Mouse (Mus musculus) cerebellum, postnatal 10 days (tissue): ENCODE measurements at regions not wholly inside any gene's neighbourhood (a gene's known extent, or its start where the extent isn't known, plus 50 kb on each side); places are given as distances from the start of the nearest gene placed in this dataset.
A peak's percentile ranks its signal among the peaks of the same experiment; 100 is the strongest.
"Not testable (repeated sequence)": the region's sequence is repeated elsewhere in the genome, so short reads cannot be mapped to it uniquely, and the experiment has no call there.

Experiments
- DNase-seq, 2 experiments: peaks; one replicate each; pipeline ENCODE4 v3.0.0; 2021; ENCODE audit warnings: mixed read lengths in 2 of 2

DNA sequence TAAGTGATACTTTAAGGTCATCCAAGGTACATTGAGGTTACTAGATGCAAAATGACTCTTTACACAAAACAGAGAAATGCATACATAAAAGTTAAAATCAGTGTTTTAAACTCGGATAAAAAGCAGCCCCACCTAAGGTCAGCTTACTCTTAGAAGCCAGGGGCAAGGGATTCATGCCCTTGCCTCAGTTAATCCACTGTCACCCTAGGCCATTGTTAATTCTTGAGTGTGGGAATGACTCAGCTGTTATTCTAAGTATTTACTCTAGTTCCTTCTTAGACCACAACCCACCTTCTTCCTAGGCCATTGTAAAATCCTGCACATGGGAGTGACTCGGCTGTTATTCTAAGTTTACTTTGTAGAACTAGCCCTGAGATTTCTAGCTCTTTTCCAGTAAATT lies 64.1 kb upstream of the Ces1h start:
- DNase-seq: not testable (repeated sequence)

DNA sequence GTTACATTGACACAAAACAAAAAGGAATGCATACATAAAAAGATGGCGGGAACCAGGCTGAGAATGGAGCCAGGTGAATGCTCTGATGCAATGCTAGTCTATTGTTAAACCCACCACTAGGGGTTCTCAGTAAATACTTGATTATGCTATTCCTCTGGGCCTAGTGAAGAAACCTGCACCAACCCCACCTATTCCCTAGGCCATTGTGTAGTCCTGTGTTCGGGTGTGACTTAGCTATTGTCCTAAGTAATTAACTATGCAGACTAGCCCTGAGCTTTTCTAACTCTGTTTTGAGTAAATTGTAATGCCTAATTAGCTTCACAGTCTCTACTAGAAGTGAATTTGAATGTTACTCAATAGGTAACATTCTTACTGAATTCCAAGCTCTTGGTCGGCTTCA lies 62.4 kb upstream of the Ces1h start:
- no peak for DNase-seq

DNA sequence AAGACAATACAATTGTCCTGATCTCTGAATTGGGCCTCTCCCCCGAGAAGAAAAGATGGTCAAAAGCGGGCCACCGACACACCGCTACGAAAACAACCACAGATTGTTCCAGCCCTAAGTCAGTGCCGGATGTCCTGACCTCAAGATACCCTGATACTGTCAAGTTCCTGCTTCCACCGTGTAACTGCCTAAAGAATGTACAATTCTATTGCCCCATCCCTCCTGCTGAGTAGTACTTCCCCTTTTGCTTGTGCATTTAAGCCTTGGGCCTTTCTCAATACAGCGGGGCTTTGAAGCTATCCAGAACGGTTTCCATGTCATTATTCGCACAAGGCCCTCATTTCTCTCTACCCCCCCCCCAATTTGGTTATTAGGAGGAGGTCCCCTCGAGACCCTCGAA lies 57.1 kb upstream of the Ces1h start:
- not testable (repeated sequence) for DNase-seq

DNA sequence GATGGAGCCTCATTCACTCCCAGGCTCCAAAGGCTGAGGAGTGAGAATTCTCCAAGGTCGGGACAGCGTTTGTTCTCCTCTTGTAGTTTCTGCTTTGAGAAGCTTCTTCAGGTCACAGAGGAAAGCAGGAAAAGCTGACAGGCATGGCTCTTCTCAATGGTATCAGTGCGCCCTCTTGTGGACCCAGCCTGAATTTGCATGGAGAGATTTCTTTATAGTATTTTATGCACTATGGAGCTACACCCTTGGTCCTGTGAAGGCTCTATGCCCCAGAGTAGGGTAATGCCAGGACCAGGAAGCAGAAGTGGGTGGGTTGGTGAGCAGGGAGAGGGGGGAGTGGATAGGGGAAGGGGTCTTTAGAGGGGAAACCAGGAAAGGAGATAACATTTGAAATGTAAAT lies 51.1 kb upstream of the Ces1h start:
- peak; percentile 83 to 85 for DNase-seq
